Mouse (Mus musculus): Measurements from ENCODE around the gene Mgat2.
"Not testable (repeated sequence)": the region's sequence is repeated elsewhere in the genome, so short reads cannot be mapped to it uniquely, and the experiment has no call there.

The Mgat2 gene

DNA sequence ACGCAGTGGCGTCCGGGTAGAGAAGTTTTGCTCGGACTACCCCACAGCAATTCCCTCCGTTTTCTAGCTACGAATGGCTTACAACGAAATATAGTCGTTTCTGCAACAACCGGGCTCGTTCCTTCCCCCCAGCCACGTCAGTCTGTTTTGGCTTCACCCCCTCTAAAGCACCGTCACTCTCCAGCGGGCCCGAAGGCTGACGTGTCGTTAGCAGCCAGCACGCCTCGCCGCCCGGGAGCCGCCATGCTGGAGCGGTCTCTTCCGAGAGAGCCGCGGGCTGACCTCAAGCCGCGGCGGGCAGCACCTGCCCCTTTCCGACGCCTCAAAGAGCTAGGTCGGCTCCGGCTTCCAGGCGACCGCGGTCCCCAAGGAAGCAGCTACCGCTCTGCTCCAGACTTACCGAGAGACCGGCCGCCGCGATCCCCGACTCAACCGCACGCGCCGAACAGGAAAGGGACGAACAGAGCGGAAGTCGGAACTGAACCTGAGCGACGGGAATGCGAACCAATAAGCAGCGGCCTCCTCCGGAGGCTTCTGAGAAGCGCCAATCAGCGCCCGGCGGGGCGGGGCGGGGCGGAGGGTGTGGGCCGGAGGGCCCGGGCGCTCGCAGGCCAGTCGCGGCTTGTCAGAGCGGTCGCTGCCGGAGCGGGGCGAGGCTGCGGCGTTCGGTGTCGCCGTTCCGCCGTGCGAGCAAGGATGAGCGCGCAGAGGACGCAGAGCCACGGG lies at the start of gene Mgat2, which contains the start of gene Rpl36al:
TSS of gene Mgat2 (plus strand) at position 575 of the 726 bp plus-strand sequence.
TSS of gene Rpl36al (minus strand) at position 501 of the 726 bp plus-strand sequence.
- DNase-seq (ENCODE audit: low read depth) = peak; percentile 94

DNA sequence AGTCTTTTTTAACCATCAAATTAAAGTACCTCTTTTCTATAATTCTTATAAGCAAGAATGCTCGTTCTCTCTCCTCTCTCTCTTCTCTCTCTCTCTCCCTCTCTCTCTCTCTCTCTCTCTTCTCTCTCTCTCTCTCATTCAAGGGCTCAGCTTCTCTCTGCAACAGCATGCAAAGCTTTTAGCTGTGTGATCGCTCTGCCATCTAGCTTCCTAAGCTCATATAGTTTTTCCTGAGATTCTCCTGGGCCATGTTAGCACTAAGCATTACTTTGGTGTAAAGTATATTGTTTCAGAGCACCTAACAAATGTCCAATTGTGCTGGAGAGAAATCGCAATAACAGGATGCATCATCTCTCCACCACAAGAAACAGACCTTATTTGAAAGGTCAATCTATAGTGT lies 44.8 kb upstream of the Mgat2 start:
- DNase-seq (ENCODE audit: low read depth) = no peak

DNA sequence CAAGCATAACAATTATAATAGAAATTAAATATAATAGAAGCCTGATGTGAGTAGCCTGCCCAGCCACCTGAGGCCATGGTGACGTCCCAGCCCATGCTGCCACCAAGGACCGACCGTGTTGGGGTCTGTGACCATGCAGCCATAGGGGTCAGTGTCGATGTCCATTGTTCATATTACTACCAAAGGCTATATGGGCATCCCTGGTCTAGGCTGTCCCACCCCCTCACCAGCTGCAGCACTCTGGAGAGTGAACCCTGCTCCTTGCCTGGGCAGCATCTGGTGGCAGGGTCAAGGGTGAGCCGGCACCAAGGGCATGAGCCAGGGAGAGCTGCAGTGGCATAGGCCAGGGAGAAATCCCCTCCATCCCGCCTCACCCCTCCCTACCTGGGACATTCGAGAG lies 44.1 kb upstream of the Mgat2 start:
- DNase-seq (ENCODE audit: low read depth) = no peak

DNA sequence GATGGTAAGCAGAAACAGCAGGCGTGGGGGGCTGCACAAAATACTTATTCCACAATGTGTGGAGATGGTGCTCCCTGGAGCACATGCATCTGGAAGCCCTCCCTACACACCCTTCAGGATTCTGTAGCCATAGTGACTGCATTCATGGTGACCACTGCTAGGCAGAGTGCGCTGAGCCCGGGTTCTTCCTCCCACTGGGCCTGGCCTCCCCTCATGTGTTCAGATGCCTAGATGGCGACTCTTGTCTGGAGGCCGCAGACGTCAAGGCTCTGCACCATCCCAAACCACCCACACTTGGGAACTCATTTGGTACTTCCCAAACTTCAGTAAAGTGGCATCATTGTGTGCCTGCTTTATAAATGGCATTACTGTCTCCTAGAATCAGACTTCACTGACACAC lies 40.5 kb upstream of the Mgat2 start:
- DNase-seq (ENCODE audit: low read depth) = no peak

DNA sequence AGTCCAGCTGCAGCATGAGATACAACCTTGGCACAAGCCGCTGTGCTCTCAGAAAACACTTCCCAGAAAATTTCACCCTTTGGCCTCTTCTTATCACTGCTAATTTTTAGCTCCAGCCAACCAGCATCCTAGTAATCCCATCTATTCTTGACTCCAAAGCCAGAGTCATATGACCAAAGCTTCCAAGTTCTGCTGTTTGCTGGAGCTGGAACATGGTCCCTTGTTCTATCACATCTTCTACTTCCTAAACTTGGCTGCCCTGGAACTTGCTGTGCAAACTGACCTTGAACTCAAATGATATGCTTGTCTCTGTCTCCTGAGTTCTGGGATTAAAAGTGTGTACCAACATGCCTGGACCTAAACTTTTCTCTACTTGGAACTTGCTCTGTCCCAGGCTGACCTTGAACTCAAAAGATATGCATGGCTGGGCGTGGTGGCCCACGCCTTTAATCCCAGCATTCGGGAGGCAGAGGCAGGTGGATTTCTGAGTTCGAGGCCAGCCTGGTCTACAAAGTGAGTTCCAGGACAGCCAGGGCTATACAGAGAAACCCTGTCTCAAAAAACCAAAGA lies 36.7 kb upstream of the Mgat2 start:
- no peak for DNase-seq (ENCODE audit: low read depth)

DNA sequence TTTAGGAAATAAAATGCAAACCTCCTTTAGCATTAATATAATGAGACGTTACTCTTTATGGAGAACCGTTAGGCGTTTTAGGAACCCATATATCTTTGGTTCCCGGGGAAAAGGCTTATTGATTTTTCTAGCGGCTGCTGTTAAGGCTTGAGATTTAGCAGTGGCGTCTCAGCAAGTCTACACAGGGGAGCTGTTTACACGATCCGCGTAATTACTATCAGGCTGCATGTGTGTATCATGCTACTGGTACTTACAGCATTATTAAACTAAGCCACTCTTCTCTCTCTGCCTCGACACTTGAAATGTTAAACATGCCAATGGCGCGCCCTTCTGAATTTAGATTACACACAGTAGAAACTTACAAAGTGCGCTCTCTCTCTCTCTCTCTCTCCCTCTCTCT lies 33.9 kb upstream of the Mgat2 start:
- no peak for DNase-seq (ENCODE audit: low read depth)

DNA sequence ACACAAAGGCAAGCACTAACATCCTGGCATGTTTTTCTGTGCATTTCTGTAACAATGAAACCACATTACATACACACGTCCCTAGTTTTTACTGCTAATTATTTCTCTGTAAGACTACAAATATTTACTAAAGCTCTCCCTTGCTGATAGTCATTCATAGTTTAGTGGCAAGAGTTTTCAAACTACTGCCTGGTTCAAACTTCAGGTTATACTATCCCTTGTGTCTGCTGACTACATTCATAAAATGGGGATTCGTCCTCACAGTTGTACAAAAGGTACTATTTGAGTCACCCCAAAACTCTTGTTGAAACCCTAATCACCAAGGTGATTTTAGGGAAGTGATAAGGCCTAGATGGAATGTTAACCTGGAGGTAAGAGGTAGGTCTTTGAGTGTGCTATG lies 28.0 kb upstream of the Mgat2 start:
- no peak for DNase-seq (ENCODE audit: low read depth)

DNA sequence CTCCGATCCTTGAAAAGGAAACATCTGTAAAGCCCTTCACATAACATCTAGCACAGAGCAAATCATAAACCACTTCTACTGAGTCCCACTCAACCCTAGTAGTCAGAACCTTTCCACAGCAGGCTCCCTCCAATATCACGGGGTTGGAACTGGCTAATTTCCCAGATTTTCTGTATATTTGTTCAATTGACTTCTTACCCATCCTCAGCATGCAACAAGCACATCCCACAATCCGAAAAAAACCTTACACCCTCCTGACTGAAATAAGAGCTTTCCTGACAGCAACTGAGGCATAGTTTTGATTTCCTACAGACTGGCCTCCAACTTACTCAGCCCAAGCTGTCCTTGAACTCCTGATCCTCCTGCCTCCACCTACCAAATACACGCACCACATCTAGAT lies 27.5 kb upstream of the Mgat2 start:
- DNase-seq (ENCODE audit: low read depth) = no peak

DNA sequence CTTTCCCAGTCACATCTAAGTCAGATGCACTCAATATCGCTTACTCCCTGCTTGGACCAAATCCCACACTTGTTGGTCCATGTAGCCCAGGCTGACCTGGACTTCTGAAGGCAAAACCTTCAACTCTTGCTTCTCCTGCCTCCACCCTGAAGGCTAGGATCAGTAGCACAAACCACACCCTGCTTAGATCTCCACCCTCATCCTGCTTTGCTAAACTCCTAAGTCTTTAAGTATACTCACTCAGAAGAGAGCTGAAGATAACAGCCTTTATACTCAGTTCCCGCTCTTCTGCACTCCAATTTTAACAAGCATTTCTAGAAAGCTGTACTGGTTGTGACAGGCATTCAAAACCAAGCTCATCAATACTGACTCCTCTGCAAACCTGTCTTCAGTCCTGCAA lies 26.9 kb upstream of the Mgat2 start:
- no peak for DNase-seq (ENCODE audit: low read depth)

DNA sequence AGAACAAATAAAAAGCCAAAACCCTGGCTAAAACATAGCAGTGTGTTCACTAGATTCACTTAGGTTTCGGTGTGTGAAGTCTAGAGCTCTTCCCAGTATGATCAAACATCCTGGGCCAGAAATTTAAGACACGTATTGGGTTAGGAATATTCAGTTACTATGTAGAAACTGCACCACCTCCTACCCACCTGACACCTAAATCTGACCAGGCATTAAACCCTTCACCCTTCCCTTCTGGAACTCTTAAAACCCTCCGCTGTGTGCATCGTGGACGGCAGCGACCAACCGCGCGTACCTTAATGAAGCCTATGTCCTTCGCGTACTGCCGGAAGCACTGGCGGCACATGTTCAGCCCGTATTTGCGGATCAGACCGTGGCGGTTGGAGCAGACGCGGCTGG lies 25.6 kb upstream of the Mgat2 start:
- no peak for DNase-seq (ENCODE audit: low read depth)

DNA sequence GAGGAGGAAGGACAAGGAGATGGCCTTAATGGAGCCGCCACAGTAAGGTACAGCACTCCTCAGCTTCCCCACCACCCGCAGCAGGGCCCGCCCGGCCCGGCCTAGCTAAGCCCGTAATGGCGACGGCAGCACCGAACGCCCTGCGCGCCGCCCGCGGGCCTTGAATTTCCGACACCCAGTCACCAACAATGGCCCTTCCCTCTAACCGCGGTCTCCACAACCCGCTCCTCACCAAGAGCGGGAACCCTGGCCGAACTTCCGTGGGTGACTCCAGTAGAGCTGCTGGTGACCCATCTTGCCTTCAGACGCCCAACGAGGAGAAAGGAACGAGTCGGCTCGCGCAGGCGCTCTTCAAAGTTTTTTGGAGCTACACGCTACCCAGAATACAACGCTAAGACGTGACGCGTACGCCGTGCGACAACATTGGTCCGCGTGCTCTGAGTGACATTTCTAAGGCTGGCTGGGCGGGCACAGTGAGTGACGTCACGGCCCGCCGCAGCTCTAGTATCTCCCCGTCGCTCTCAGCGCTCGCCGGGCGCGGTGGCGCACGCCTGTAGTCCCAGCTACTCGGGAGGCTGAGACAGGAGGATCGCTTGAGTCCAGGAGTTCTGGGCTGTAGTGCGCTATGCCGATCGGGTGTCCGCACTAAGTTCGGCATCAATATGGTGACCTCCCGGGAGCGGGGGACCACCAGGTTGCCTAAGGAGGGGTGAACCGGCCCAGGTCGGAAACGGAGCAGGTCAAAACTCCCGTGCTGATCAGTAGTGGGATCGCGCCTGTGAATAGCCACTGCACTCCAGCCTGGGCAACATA lies 25.0 kb upstream of the Mgat2 start, which contains the start of gene Rps29:
TSS of gene Rps29 (minus strand) at position 422 of the 813 bp plus-strand sequence.
- DNase-seq (ENCODE audit: low read depth) = peak; percentile 99

DNA sequence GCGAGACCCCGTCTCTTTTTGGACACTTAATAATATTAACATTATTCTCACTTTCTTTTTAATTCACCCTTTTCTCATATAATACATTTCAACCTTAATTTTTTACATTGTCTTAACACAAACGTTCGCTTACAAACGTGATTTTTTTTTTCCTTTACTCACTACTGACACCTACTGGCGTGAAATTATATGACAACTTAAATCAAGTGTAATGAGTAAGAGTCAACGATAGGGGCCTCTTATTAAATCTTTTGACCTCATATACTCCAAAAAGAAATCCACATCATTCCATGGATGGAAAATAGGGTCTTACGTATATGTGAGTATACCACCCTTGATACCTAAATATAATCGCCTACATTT lies 24.4 kb upstream of the Mgat2 start:
- DNase-seq (ENCODE audit: low read depth) = peak; percentile 80

DNA sequence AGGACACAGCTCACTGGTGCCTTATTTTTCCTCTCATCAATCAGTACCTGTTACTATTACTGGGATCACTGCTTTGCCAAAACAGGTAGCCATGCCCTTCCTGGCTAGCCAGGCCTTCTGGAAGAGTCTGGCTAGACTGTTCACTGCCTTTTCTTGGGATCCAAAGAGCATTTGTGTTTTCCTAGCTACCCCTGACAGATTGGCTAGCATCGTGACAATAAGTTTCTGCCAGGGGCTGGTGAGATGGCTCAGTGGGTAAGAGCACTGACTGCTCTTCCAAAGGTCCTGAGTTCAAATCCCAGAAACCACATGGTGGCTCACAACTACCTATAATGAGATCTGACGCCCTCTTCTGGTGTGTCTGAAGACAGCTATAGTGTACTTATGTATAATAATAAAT lies 23.3 kb upstream of the Mgat2 start:
- not testable (repeated sequence) for DNase-seq (ENCODE audit: low read depth)

DNA sequence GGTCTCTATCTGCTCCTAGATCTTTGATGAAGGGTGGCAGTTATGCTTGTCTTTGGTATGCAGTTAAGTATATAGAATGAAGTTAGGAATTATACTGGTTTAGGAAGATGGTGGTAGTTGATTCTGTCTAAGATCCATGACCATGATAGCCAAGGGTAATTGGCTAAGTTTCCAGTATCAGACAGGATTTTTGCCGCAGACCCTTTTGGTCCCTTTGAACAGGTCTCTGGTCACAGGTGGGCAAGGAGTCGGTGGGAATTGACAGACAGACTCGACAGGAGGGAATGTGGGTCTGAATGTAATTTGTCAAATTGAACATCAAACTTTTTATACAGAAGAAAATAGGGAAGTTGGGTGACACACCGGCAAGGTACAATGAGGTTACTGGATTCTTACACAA lies 20.4 kb upstream of the Mgat2 start:
- DNase-seq (ENCODE audit: low read depth) = not testable (repeated sequence)

DNA sequence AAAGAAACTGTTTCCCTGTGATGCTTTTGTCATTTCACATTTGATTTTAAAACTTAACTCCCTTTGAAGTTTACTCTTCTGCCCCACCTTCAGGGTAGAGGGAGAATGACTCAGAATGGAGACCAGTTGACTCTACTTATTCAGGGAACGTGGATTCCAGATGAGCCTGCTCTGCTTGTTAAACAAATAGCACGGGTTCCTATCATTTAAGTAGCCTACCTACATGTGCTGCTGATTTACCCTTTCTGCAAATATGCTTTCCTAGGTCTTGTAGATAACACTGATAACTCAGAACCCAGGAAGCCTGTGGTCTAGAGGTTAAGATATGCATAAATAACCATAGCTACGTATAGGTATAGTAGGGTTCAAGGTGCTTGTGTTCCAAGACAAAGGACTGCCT lies 19.1 kb upstream of the Mgat2 start:
- no peak for DNase-seq (ENCODE audit: low read depth)

DNA sequence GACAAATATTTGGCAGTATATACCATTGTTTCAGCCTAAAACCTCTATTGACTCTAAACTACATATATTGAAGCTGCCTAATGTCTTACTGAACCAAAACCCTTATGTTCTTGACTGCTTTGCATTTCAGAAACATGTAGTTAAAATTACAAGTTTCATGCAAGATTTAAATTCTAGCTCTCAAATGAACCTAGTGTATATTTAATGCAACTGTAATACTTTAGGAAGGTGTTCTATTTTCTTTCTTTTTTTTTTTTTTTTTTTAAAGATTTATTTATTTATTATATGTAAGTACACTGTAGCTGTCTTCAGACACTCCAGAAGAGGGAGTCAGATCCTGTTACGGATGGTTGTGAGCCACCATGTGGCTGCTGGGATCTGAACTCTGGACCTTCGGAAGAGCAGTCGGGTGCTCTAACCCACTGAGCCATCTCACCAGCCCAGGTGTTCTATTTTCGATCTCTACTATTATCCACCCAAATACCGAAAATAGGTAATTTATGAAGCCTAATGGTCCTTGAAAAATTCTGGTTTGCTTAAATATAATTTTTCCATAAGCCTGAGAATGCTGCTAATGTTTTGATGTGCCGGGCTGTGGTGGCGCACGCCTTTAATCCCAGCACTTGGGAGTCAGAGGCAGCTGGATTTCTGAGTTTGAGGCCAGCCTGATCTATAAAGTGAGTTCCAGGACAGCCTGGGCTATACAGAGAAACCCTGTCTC lies 16.9 kb upstream of the Mgat2 start:
- not testable (repeated sequence) for DNase-seq (ENCODE audit: low read depth)

DNA sequence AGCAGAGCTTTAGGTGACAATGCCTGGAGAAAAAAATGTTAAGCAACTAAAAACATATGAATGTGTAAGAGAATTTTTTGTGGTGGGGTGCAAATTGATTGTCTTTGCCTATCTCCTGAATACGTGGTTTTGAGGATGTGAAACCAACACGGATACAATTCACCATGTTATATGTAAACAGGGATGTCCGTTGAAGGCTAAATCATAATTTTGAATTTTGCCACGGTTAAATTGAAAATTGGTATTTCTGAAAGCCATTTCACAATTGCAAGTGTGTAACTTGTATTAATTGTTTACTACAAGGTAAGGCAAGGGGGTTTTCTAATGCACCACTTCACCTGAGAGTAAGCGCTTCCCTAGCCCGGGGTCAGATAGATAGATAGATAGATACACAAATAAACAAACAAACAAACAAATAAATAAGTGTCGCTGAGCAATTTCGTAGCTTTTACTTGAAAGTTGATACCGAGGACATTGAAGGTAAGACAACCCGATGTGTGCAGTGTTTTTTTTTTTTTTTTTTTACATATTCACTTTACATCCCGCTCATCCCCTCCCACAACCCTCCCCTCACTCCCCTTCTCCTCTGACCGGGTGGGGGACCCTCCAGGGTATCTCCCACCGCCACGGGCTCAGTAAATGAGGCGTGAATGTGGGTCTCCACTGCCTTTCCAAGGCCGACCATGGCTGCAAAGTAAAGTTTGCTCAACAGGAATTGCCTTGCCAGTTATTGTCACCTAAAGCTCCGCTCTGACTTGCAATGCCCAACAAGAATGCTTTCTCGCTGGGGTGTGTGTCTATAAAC lies 16.1 kb upstream of the Mgat2 start:
- no peak for DNase-seq (ENCODE audit: low read depth)

DNA sequence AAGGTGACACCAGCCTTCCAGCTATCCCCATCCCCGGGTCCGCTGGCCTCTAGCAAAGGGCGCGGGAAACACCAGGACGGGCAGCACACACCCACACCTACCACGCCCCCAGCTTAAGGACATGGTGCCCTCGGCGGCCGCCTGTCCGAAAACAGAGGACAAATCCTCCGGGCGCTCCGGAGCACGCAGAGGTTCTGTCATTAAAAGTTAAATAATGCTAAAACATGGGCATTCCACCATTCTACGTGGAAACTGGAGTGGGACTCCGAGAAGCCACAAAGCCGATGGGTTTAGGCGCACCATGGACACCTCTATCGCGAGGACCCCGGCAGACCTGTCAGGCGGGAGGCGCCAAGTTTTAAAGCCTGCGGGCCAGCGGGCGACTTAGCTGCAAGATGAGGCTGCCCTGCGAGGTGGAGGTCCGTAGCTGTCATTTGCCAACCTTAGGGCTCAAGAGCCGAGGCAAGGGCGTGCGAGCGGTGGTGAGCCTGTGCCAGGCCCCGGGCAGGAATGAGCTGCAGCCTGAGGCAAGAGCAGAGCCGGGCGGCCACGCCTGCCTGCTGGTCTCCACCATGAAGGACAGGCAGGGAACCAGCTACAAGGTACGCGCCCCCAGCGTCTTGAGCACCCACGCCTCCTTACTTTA lies 15.4 kb upstream of the Mgat2 start, which contains the start of gene Lrr1:
TSS of gene Lrr1 (plus strand) at position 354 of the 646 bp plus-strand sequence.
- peak; percentile 64 for DNase-seq (ENCODE audit: low read depth)

DNA sequence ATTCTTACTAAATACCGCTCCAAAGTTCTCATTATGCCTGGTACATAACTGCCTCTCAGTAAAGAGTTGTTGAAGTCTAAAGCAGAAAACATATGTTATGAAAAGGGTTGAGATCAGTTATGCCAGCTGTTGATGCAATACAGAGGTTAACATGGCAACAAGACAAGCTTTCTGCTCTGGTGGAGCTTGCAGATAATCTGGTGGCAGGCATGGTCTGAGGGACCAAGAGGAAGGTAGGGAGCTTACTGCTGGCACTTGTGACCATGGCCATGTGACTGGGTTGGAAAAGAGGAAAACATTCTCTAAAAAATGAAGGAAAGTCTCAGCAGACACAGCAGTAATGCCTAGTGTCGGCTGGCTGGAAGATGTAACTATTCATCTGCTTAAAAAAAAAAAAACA lies 12.7 kb upstream of the Mgat2 start:
- DNase-seq (ENCODE audit: low read depth) = no peak

DNA sequence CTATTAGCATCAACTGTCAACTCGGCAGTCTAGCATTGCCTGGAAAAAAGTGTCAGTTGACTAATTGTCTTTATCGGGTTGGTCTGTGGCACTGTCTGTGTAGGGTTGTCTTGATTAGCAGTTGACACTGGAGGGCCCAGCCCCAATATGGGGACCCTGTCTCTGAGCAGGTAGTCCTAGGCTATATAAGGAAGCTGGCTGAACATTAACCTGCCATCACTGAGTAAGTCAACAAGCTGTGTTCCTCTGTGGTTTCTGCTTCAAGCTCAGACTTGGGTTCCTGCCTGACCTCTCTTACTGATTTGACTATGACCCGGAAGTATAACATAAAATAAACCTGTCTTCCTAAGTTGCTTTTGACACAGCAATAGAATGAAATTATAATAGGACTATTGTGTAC lies 8.0 kb upstream of the Mgat2 start:
- no peak for DNase-seq (ENCODE audit: low read depth)

DNA sequence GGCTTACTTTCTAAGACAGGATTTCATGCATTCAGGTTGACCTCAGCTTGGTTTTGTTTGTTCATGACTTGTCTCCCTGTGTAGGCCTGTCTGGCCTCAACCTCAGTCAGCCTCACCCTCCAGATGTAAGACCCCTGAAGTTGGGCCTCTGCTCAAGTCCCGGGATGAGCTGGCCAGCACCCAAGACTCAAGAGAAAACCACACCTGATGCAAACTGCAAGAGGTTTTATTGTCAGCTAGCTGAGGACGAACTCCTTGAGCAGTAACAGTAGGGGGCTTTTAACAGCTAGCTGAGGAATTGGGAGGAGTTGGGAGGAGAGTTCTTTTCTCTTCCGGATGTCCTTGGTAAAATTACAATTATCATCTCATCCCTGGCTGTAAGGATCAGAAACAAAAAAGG lies 6.4 kb upstream of the Mgat2 start:
- DNase-seq (ENCODE audit: low read depth) = no peak

Data from c-Kit-positive CD71-negative TER-119-negative erythroid progenitor cells, embryonic 14.5 days (primary cell).